Mouse (Mus musculus): ENCODE measurements at regions not wholly inside any gene's neighbourhood (a gene's known extent, or its start where the extent isn't known, plus 50 kb on each side); places are given as distances from the start of the nearest gene placed in this dataset.
A peak's percentile ranks its signal among the peaks of the same experiment; 100 is the strongest.

DNA sequence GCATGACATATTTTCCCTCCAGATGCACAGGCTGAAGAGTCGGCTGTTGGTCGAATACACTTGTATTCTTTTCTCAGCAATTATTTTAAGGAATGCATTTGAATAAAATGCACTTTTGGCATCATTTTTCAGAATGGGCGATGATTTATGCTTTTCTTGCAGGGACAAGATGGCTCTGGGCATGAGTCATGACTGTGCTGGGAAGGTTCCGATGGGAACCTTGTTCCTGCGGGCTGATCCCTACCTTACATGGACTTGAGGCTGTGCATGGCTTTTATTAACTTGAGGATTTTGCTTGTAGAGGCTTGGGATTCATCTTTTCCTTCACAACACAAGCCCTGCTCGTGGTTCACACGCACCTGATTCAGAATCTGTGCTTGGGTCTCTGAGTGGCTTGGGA lies 481.7 kb upstream of the Jag1 start:
- DNase-seq (ENCODE audit: low spot score in 2 of 2): no peak

DNA sequence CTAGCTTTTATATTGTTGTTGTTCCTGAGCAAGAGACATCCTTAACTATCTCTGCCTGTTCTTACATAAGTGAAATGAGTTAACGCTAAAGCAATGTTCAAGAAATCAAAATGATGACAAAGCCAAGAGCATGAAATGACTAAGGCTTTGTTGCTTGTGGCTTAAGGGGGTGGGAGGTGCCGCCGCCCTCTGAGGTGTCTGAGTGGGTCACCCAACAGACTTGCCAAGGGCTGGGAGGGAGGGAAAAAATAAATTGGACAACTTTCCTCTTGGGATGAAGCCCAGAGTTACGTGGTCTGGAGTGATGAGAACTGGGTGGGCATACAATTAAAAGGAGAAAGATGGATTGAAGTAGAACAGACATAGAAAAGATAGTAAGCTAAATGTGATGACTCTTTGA lies 478.1 kb upstream of the Jag1 start:
- DNase-seq (ENCODE audit: low spot score in 2 of 2): no peak

GRCm38 (mm10) chr2:137591551-137591950 lies 475.1 kb upstream of the Jag1 start:
- no peak for DNase-seq (ENCODE audit: low spot score in 2 of 2)

DNA sequence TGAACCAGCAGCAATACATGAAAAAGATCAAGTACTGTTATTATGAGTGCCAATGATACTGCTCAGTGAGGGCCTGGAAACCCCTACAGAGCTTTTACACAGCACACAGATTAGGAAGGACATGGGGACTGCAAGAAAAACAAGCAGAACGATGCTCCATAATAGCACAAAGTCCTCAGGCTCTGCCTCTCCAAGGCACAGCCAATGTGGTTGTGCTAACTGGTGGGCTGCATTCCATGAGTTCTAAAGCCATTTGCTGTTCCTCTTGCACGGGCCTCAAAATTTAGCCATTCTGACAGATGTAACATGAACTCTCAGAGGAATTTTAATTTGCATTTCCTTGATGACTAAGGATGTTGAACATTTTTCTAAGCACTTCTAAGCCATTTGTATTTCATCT lies 465.0 kb upstream of the Jag1 start:
- no peak for DNase-seq (ENCODE audit: low spot score in 2 of 2)

- DNase-seq (ENCODE audit: low spot score in 2 of 2): no peak
These were observed 459.3 kb upstream of the Jag1 start for GRCm38 (mm10) chr2:137575750-137576149.

DNA sequence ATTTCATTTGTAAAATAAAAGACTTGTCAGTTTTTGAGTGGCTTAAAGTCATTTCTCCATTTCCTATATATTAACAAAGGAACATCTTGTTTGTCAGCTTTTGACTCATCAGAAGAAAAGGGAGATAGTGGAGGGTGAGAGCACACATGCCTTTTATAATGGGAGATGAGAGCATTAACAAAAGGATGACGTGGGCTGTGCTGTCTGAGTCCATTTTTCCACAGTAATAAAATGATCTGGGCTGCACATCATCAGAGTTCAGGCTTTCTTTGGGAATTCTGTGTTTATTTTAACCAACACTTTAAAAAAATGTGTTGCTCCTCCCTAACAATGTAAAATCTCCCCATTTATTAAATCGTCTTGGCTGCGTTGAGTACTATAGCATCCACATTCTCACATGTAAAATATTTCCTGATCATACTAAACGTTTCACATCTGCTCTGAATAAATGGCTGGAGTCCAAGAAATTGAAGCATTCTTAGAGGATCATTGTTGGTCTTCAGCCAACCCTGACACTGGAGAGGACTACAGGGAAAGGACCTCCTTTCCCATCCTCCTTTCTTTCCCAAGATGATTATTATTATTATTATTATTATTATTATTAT lies 458.5 kb upstream of the Jag1 start:
- no peak for DNase-seq (ENCODE audit: low spot score in 2 of 2)

- no peak for DNase-seq (ENCODE audit: low spot score in 2 of 2)
These were observed 454.7 kb upstream of the Jag1 start for GRCm38 (mm10) chr2:137571146-137571545.

DNA sequence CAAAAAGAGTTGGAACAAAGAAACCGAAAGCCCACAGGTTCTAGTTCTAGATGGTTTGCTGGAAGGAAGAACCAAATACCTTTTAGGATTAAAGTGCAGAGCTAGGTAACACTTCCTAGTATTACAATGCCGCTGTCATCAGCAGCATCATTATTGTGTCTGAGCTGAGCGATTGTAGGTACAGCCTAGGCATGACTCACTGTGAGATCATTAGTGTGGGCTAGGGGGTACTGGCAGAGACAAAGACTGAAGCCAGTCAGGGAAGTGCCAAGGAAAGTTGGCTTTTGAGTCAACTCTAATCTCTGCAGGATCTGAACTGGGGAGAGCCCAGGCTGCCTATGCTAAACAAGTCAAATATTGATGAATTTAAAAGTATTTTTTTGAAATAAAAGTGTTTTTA lies 450.2 kb upstream of the Jag1 start:
- no peak for DNase-seq (ENCODE audit: low spot score in 2 of 2)

- DNase-seq (ENCODE audit: low spot score in 2 of 2): no peak
These were observed 447.7 kb upstream of the Jag1 start for GRCm38 (mm10) chr2:137564064-137564624.

DNA sequence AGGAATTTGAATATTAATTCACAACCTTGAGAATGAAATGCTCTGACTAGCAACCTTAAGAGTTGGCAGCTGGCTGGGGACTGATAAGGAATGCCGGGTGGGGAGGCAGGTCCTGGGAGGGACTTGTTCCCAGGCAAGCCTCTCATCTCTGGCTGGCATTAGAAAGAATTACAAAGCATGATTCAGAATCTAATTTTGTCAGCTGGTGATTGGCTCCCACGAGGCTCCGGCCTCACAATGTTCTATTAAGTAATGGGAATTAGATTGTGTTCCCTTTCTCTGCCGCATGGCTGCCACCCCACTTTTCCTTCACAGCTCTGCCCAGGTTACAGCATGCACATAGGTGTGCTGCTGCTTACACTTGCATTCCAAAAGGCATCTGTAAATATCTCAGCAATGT lies 443.9 kb upstream of the Jag1 start:
- DNase-seq (ENCODE audit: low spot score in 2 of 2): no peak

GRCm38 (mm10) chr2:137553871-137554270 lies 437.4 kb upstream of the Jag1 start:
- no peak for DNase-seq (ENCODE audit: low spot score in 2 of 2)

DNA sequence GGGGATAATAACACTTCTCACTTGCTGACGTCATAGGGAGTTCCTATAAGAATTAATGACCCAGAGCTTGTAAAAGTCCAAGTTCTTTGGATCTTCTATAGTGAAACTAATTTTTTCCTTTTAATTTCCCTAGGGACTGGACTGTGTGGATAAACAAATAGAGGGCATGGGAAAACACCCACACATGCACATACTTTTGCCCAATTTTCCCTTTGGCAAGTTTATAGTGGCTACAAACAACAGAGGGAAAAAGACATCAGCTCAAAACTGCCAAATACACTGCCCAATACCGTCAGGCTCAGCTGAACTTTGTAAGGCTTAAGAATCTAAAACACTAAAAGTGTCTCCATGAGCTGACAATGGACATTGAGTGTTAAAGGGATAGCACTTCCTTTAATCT lies 420.1 kb upstream of the Jag1 start:
- DNase-seq (ENCODE audit: low spot score in 2 of 2): no peak

- no peak for DNase-seq (ENCODE audit: low spot score in 2 of 2)
These were observed 399.8 kb upstream of the Jag1 start for GRCm38 (mm10) chr2:137516271-137516670.

DNA sequence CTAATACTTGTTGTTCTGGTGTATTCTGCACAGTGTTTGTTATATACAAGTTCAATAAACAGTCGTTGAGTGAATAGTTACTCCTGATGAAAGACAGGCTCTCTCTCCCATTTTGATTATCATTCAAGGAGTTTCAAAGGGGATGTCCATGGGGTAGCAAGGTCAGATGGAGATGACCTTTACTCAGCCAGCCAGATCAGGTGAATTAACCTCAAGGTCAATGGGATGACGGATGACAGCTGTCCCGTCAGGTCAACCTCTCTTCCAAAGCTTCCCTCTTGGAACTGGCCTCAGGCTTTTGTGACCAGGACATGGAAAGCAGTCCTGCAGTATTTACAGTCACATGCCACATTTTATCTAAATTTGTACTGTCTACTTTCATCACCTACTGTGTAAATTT lies 398.6 kb upstream of the Jag1 start:
- DNase-seq (ENCODE audit: low spot score in 2 of 2): no peak

GRCm38 (mm10) chr2:137513895-137514506 lies 397.6 kb upstream of the Jag1 start:
- no peak for DNase-seq (ENCODE audit: low spot score in 2 of 2)

- DNase-seq (ENCODE audit: low spot score in 2 of 2): no peak
These were observed 394.3 kb upstream of the Jag1 start for GRCm38 (mm10) chr2:137510671-137511235.

GRCm38 (mm10) chr2:137501236-137501635 lies 384.8 kb upstream of the Jag1 start:
- DNase-seq (ENCODE audit: low spot score in 2 of 2): no peak

GRCm38 (mm10) chr2:137497616-137498015 lies 381.2 kb upstream of the Jag1 start:
- no peak for DNase-seq (ENCODE audit: low spot score in 2 of 2)

DNA sequence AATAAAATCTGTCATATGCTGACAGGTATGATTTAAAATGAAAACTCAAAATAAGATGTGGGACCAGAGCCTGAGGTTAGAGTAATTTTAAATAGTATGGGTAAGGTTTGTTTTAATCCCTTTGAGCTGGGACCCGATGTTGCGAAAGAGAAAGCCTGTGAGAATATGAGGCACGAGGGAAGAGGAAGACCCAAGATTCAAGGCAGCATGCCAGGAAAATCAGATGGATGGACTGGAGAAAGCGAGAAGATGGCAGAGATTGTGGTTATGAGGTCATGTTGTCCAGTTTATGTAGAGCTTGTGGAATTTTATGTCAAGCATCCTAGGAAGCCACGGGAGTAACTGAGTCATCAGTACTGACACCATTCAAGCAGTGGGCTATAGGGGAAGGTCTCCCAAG lies 377.2 kb upstream of the Jag1 start:
- no peak for DNase-seq (ENCODE audit: low spot score in 2 of 2)

- peak; percentile 3 to 32 for DNase-seq (ENCODE audit: low spot score in 2 of 2)
These were observed 372.8 kb upstream of the Jag1 start for GRCm38 (mm10) chr2:137489181-137489682.

- no peak for DNase-seq (ENCODE audit: low spot score in 2 of 2)
These were observed 352.3 kb upstream of the Jag1 start for GRCm38 (mm10) chr2:137468769-137469168.

DNA sequence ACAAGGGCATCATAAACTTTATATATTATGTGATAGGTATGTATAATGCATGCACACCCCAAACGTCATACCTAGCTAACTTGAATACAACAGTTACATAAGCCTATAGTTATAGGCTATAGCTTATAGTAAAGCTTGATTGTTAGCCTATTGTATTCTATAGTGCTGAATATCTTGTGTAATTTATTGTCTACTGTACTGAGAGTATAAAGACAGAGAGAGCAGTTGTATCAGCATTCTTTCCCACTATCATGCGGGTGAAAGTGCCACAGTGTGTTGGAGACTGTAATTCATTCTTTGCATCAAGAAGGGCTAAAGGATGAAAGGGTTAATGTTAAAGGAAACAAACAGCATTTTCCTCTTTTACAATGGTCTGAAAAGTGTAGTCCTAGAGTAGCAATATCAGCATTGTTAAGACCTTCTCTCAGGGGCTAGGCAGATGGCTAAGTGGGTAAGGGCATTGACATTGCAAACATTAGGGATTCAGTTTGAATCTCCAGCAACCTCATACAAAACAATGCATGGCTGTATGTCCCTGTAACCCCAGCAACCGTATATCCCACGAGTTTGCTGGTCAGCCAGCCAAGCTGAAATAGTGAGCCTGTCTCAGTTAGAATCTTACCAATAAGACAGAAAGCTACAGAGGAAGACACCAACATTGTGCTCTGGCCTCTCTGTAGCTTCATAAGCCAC lies 340.8 kb upstream of the Jag1 start:
- no peak for DNase-seq (ENCODE audit: low spot score in 2 of 2)

Data from left cerebral cortex, adult 18-20 months (tissue).